Mouse (Mus musculus) liver, postnatal 0 days (tissue): ENCODE results near the gene Brsk2.

ENCODE experiments used
- CTCF ChIP-seq: sonication (generic); IDR thresholded peaks from 2 replicates; pipeline ENCODE4 v1.5.1; 2016; ENCODE audit warnings: antibody characterized with exemption, low read depth
- EP300 ChIP-seq: IDR thresholded peaks from 2 replicates; pipeline ENCODE4 v1.6.1; 2016; ENCODE audit warnings: antibody characterized with exemption, low read depth, mild to moderate bottlenecking

DNA sequence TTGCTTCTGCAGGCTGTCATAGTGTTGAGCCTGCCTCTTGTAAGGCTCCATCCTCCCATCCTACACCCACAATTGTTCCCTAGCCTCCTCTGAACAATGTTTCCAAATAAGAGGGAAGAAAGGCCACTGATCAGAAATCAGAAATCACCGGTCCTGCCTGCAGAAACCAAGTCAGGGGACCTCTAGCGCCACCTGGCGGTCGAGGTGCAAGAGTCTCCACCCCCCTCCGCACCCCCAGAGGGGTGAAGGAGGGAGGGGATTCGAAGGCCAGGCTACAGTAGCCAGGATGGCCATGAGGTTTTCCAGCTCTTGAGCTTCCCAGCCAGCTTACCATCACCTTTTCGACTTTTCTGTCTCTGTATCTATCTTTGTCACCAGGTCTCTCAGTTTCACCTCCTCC lies 24.6 kb upstream of the Brsk2 start:
- TF ChIP-seq CTCF = peak; percentile 92
- TF ChIP-seq EP300 = no peak
